Mouse (Mus musculus) T-helper 1 cell (primary cell): ENCODE measurements around the gene Vwa5b1.

ENCODE experiments used
- in situ Hi-C: fragments of 300-600 bp; cut with MboI, MseI; formaldehyde crosslinking; loops from one replicate; pipeline ENCODE4 v1.15.1; 2025; ENCODE audit warnings: high pct_unique_total_duplicates

The Vwa5b1 gene

DNA sequence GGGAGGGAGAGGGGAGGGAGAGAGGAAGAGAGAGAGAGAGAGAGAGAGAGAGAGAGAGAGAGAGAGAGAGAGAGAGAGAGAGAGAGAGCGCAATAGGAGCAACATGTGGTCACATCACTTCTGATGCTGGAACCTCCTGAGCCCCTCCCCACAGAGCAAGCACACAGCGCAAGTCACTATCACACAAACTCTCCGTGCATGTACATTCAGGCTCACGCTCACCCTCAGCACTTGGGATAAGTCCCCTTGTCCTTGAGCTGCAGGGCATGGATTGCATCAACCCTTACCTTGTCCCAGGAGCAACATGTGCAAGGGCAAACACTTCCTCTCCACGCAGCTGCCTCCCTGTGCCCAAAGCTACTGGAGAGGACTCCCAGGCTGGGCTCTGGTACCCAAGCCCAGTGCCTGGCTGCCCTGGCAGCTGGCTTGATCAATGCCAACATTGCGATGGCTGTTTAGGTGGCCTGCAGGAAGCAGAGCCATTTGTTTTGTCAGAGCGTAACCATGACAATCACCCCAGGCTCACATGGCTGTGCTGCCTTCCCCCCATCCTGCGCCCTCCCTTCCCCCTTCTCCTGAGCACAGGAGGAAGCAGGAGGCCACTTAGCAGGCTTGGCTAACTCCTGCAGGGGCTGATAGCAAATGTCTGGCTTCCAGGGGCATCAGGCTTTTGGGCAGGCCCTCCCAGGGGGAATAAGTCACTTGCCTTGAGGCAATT is at the start of gene Vwa5b1:
Gene Vwa5b1, minus strand, starts transcription at position 457 of the 718 bp plus-strand sequence.
- in situ Hi-C loops: no loop called here

DNA sequence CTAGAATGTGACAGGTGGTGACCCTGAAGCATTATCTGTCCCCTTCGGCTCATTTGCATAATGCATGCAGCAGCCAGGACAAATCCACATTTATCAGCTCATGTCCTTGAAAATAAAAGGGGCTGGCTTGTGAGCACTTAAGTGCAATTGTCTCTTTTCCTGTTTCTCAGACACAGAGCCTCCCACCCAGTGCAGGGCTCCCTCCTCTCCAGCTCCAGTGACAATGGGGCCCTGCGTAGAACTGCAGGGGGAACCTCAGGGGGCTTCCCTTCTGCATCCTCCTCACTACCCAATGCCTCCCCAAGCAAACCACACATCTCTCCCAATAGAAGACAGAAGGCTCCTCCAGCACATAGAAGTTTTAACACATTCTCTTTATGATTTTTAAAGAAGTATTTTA is 47.1 kb upstream of the Vwa5b1 start:
- in situ Hi-C loops: no loop called here

DNA sequence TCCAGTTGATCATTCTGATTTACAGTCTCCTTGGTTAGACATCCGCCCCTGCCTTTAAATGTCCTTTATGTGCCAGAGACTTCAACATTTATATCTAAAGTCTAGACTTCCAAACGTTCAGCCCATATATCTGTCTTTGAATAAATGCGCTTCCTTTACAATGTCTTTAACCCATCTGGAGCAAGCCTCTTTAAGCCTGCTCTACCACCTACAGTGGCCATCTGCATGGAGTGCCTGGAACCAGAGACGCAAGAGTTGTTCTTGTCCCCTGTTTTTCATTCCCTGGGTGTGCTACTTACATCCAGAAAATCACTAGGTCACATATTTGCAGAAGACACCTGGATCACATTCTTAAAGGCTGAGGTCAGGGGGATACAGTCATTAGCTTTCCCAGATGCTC is 44.4 kb upstream of the Vwa5b1 start:
- in situ Hi-C loops: no loop called here

DNA sequence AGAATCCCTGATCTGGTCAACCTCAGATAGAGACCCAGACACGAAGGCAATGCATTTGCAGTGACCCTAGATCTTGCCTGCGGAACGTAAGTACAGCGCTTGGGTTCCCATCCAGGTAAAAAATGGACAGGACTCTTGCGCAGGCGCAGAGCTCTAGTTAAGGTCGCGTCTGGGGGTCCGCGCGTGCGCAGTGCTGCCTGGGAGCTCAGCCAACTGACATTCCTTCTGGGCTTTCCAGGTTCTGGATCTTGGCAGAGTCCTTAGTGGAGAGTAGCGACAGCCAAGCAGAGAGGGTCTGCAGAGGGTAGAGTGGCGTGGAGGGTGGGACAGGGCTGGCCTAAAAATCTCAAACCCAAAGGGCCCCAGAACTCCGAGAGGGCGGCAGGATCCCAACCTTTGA is 41.9 kb upstream of the Vwa5b1 start:
- in situ Hi-C loops: no loop called here

DNA sequence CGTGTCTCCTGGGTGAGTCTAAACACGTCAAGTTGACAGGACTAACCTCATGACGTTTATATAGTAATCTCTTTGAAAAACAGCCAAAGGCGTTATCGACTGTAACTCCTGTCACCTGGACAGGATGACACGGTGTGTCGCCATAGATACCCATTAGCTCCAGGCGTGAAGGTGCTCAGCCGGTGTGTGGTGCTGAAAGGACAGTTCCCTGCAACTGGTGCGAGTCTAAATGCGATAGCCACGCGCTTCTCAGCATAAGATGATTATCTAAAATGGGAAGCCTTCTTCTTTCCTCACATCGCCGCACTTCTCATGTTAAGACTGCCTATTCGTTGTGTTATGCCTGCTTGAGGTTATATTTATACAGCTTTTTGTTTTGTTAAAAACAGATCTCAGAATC is 40.8 kb upstream of the Vwa5b1 start:
- in situ Hi-C loops: no loop called here

DNA sequence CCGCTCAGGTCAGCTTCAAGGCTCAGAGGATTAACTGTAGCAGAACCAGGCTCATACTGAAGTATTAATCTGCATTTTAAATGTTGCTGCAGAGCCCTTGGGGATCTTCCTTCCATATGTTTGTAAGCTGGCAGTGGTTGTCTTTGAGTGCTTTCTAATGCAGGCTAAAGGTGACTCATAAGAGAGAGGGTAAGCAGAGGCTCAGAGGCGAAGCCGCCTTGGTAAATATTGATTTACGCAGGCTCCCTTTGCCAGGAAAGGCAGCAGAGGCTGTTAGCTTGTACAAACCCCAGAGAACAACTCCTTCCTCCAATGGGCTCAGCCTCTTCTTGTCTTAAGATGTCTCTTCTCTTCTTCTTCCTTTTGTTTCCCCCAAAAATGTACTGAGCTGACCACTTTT is 36.5 kb upstream of the Vwa5b1 start:
- in situ Hi-C loops: no loop called here

DNA sequence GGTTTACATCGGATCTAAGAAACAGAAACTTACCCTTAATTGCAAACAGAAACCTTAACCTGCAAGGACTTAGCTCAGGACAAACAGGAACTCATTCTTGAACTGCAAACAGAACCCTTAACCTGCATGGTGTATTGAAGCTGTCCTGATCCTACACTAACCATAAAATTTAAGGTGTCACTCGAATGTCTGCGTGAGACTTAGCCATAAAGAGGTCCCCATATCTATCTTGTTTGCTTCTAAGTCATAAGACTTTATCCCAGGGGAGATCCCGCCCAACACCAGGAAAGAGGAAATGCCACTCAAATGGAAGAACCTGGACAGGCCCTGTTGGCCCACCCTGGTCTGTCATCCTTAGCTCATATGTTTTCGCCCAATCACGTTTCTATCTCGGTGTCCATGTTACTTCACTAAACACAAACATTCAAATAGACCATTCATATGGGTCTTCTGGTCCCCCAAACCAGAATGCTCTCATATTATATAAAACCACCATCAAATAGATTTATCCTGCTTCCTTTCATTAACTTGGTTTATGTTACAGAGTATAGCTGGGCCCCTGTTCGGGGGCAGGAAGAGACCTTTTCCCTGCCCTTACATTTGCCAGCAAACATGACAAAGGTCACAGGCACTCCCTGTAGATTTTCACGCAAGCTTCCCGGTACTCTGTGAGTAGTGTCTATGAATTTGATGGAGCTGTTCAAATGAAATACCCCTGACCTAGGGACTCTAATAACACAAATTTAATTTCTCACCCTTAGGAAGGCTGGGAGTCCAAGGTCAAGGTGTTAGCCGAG is 34.6 kb upstream of the Vwa5b1 start:
- in situ Hi-C loops: no loop called here

DNA sequence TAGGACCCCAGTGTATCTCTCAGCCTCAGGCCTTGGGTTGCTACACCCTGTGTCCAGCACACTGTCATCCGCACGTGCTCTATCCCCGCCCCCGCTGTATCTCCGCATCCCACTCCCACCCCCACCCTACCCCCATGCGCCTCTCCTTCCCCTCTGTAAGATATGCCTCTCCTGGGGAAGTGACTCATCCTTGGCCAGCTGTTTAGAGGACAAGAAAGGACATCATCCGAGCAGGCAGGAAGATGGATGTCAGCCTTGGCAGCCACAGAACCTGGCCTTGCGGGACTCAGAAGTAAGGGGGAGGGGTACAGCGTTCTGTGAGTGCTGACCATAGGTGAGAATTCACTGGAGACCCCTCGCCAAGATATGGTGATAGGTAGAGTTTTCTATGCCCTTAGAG is 30.8 kb upstream of the Vwa5b1 start:
- in situ Hi-C loops: no loop called here

DNA sequence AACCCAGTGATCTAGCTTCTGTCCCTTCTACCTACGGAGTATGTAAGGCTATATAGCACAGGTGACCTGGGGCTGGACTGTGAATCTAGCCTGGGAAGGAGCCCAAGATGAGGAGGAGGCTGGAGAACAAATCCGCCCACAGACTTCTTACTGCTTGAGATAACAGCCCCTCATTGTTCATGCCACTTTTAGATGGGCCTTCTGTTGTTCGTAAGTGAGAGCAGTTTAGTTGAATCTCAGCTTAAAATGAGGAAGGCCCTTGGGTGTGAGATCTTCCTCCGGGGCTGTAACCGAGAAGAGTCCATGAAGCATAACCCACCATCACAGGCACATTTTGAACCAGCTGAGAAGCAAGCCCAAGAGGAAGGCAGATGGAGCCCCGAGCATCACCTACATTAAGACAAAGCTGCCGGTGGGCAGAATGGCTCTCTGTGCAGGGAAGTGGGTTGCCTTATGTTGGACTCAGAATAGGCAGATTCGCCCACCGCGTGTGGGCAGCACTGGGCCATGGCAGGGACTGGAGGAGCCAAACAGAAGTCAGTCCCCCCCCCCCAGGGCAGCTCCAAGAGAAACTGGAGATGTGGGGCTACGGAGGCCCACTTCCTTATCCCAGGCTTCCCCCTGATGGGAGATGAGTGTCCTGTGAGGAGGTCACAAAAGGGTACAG is 24.4 kb upstream of the Vwa5b1 start:
- in situ Hi-C loops: no loop called here

DNA sequence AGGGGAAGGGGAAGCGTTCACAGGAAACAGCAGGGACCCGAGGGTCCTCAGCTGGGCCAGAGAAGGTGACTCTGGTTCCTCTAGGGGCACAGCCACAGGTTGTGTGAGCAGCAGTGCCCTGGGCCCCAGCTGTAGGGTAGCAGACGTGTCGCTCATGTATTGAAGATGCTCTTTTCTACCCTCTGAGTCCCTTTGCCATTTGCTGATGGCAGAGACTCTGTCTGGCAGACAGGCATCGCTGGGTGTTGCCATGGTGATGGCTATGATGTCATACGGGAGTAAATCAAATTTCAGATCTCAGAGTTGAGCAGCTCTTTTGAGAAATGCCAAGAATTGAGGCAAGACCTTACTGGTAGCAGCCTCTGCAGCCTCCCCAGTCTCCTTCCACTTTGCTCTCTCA is 17.4 kb upstream of the Vwa5b1 start:
- in situ Hi-C loops: no loop called here

DNA sequence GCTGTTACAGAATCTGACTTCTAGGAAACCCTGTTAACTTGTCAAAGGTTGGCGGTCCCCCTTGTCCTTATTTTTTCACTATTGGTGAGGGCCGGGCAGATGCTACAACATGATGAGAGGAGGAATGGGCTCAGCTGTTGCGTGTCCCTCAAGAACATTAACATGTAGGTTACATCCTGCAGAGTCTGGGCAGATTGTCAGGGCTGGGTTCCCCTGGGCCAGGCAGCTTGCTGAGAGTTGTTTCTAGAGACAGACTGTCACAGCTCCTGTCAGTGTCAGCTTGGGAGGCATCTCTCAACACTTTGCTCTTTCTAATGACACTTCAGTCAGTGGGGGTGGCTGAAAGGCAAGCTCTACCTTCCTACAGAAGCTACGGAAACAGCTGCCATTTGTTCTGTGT is 16.2 kb upstream of the Vwa5b1 start:
- in situ Hi-C loops: no loop called here

DNA sequence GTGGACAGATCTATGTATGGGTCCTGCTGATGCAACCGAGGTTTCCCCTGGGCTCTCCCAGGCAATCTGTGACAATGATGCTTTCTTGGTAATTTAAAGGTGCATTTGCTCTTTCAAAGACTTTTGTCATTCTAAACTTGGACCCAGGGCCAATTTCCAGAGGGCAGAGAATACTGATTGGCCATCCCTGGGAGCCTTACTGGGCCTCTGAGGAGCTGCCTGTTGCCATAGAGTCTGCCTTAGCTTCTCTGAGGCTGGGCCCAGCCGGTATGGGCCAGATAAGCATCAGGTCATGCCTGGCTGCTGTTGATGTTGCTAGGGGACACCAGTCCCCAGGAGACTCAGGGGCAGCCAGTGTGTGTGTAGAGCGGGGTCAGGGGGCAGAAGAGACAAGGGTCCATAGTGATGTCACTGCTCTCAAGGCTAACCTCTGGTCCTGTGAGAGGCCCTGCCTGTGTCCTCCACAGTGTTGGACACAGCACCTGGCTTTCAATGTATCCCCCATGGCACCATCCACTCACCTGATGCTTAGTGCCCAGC is 12.5 kb upstream of the Vwa5b1 start:
- in situ Hi-C loops: no loop called here

DNA sequence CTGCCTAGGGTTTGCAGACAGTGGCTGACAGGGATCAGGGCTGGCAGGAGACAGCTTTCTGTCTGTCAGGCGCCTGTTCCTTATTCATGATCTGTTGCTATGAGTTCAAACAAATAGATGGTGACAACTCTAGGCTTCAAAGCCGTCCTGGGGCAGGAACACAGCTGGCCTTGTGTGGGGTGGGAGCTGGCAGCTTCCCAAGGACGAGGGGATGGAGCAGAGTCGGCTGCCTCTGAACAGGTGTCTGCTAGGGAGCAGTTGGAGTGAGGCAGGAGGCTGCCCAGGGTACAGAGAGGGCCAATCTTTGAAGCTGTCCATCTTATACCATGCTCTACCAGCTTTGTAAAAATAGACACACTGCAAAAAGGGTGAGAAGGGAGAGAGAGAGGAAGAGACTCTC is 6.6 kb upstream of the Vwa5b1 start:
- in situ Hi-C loops: no loop called here

DNA sequence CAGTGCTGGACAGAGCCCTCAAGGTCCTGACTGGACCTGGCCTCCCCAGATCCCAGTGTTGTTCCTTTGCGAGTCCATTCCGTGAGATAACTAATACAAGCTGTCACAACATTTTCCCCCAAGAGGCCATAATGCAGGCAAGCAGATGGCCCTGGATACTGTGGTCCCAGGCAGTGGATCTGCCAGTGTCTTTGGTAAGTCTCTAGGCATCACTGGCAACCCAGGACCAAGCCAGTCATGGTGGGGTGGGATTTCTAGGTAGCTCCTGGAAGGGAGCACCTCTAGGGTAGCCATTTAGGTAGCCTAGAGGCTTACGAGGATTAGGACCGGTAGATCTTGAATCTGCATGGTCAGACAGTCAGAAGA is 445 bp upstream of the Vwa5b1 start:
- in situ Hi-C loops: no loop called here

DNA sequence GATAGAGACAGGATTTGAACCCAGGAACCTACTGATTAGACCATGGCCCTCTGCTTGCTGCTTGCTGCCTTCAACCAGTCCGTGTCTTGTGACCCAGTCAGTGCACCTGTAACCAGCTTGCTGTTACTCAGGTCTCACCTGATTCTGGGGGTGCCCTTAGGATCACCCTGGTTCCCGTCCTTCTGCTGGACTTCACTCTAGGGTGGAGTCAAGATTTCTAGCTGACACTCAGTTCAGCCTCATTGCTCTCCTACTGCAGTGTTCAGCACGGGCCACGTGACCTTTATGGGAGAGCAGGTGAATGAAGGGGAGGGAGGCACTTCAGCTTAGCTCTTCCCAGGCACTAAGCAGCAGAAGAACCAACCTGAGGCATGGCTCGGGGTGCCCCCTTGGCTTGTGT is 7.4 kb downstream of the Vwa5b1 start:
- in situ Hi-C loops: no loop called here

DNA sequence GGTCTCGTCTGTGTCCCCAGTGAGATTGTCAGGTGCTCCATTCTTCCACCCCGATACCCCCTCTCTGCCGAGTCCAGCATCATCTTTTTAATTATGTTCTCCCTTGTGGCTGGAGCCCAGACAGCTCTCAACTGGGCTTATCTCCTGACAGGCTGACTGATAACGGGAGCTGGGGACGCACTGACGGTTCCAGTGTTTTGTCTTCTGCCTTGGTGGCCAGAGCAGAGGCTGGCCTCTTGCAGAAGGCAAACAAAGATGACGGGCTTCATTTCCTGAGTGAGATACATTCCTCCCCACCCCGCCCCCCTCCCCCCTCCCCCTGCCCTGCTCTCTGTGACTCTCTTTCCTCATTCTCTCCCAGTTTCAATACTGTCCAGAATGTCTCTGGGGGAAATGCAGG is 21.2 kb downstream of the Vwa5b1 start:
- in situ Hi-C loops: no loop called here

DNA sequence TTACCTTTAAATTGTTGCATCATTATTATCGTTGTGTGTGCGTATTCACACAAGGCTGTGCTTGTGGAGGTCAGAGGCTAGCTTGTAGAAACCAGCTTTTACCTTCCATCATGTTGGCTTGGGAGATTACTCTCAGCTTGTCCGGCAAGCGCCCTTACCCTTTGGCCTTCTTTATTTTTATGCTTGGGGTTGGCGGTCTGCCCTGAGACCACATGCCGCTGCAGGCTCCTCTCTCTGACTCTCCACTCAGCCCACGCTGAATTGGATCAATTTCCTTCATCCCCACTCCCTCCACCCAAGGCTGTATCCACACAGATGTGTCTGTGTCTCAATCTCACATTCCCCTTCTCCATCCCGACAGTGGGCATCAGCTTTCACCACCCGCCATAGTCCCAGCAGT is 33.8 kb downstream of the Vwa5b1 start:
- in situ Hi-C loops: no loop called here

DNA sequence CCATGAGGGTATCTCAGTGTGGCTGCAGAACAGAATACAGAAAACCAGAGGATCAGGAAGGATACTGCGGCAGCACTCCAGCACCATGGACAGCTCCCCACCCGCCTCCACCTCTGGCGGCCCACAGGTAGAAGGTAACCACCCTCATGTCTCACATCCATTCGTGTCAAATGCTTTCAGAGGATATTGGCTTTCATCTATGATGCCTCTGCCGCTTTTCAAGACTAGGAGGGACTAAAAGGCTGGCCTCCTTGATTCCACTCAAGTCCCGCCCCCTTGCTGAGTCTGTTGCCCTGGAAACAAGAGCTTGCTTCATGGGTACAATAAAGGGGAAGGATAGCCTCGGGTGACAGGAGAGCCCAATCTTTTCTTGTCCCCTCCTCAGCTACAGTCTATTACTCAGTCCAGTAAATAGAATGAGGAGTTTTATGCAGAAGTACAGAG is 37.8 kb downstream of the Vwa5b1 start:
- in situ Hi-C loops: no loop called here

DNA sequence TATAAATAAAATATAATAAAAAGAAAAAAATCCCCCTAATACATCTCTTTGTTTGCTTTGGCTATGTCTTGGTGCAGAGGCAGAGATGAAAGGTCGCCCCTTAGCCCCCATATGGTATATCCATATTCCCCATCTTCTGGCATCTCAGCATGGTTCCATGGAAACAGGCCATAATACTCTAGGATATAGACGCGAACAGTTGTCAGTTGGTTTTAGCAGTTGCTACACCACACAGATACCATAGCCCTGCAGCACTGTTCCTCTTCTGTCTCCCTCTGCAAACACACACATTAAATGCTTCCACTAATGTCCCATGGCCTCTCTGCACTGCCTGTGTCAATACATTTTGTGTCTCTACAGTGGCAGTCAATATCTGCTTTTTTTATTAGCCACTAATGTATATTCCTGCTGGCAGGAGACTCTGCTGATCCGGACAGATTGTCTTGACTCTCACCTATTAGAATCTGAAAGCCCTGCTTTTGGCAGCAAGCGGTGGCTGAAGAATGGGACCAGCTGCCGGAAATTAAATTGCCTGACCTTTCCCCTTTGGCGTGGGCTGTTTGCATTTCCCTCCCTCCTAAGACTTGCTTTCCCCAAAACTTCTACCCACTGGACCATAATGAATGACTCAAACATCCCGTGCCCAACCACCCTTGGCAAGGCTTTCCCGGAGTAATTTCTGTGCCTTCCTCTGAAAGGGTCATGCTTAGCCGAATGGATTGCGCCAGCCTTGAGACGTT is 39.1 kb downstream of the Vwa5b1 start:
- in situ Hi-C loops: no loop called here

DNA sequence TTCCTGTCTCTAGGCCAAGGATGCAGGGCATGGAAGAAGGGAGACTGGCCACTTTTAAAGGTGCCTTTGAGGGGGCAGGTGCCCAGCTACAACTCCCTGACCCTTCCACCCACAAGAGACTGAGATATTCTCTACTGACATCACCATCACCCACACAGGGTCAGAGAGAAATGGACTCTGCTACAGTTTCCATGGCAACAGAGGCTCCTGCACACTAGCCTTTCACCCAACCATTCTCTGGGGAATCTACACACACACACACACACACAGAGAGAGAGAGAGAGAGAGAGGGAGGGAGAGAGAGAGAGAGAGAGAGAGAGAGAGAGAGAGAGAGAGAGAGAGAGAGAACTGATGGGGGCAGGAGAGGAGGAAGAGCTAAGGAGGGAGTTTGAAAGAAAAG is 50.7 kb downstream of the Vwa5b1 start:
- in situ Hi-C loops: no loop called here

DNA sequence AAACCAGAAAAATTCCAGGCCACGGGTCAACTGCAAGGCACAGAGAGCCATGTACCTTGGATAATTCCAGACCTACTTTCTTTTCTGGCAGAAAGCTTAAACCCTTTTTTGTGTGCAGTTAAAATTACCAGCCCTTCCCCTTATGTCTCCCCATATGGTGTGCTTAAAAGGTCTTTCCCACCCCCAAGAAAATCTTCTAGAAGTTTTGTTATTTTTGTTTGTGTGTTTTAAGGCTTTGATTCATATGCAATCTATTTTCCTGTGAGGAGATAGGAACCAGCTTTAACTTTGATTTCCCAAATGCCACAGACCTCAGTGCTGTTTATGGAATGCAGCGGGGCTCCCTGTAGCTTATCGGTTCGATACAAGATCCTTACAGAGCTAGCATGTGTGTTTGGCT is 53.2 kb downstream of the Vwa5b1 start:
- in situ Hi-C loops: no loop called here

DNA sequence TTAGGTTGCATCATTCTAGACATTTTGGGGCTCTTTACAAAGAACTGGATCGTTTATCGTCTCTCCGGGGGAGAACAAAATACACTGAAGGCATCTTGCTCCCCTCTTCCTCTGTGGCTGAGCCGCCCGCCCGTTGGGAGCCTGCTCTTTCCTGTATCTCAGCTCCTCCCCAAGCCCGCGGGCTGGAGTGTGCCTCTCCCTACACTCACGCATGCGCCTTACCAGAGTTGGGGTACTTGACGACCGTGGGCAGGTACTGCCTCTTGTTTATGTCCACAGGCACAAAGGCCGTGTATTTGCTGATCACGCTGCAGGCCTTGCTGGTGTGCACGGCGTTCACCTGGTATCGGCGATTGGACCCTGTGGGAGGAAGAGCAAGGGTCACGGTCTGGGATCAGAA is 57.3 kb downstream of the Vwa5b1 start:
- in situ Hi-C loops: no loop called here
